Mouse (Mus musculus) stomach, embryonic 14.5 days (tissue): ENCODE measurements around the gene Def6. TPM values are rescaled to one million over a fixed set of nuclear protein-coding genes. Genes with fewer than 3 reads are reported as not detected.

Experiments used
- ATAC-seq: fragments of 200-750 bp; cut with Nextera tagmentation; 2 replicates; pipeline ENCODE4 v1.8.0; 2017; ENCODE audit warnings: low read depth, moderate TSS enrichment; ENCODE audit not compliant: insufficient number of reproducible peaks, insufficient read depth, low FRiP score
- H3K27ac ChIP-seq: fragments of 300-500 bp; sonication (generic); 2 replicates; pipeline ENCODE4 v1.5.1; 2014; ENCODE audit warnings: mild to moderate bottlenecking, low read length, moderate library complexity, mixed read lengths
- H3K27me3 ChIP-seq: fragments of 300-500 bp; sonication (generic); 2 replicates; pipeline ENCODE4 v1.6.1; 2014; ENCODE audit warnings: low read length, control low read depth, mixed read lengths; ENCODE audit not compliant: control insufficient read depth, insufficient read depth
- H3K36me3 ChIP-seq: fragments of 300-500 bp; sonication (generic); 2 replicates; pipeline ENCODE4 v1.6.1; 2014; ENCODE audit warnings: mild to moderate bottlenecking, control low read depth, low read length, moderate library complexity, mixed read lengths; ENCODE audit not compliant: control insufficient read depth, insufficient read depth
- H3K4me1 ChIP-seq: fragments of 300-500 bp; sonication (generic); 2 replicates; pipeline ENCODE4 v1.6.1; 2014; ENCODE audit warnings: low read length, control low read depth, mixed read lengths; ENCODE audit not compliant: control insufficient read depth, insufficient read depth
- H3K4me2 ChIP-seq: fragments of 300-500 bp; sonication (generic); replicated peaks from 2 replicates; pipeline ENCODE4 v1.6.1; 2014; ENCODE audit warnings: low read depth, low read length, control low read depth
- H3K4me3 ChIP-seq: fragments of 300-500 bp; sonication (generic); 2 replicates; pipeline ENCODE4 v1.5.1; 2014; ENCODE audit warnings: low read depth, low read length, control low read depth
- H3K9ac ChIP-seq: fragments of 300-500 bp; sonication (generic); replicated peaks from 2 replicates; pipeline ENCODE4 v1.6.1; 2014; ENCODE audit warnings: low read depth, mild to moderate bottlenecking, control low read depth, low read length, moderate library complexity, mixed read lengths
- H3K9me3 ChIP-seq: fragments of 300-500 bp; sonication (generic); 2 replicates; pipeline ENCODE4 v1.6.1; 2016; ENCODE audit warnings: low read depth, low read length, control low read depth; ENCODE audit not compliant: control insufficient read depth
- WGBS: fragments of 180-500 bp; shearing (Covaris S2); extraction: QIAGEN DNeasy Blood & Tissue Kit; methylation state at CpG from one replicate; pipeline ENCODE4 v1.1.7; 2014; 5-methylcytosine and 5-hydroxymethylcytosine counted together
- polyA plus RNA-seq: library from polyadenylated mRNA; unstranded; fragments of >200 nt; fragmentation: Nextera tagmentation; extraction: Ambion mirVana; gene quantifications from 2 replicates; pipeline ENCODE4 v1.2.1, GENCODE M21; 2014

The Def6 gene
- polyA plus RNA-seq, 1 experiment from 2014 or later: 4.1 TPM

DNA sequence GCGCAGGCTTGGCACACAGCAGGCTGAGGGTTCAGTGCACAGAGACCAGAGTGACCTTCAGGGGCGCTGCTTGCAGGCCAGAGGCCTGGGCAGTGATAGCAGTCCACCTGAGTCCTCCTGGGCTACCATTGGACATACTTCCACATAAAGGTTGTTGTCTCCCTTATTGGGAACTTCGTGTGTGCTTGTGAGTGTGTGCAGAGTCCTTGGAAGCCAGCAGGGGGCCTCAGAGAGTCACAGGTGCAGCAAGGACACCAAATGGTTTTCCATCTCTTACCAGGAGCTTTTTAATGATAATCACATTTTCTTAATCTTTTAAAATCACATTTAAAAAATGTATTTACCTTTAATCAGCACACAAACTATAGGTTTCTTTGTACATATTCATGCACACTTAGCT, 67.2 kb downstream of the Def6 start:
- H3K36me3 ChIP-seq: no peaks in the 10 kb centered on the region
- no peak for ATAC-seq
- 78% methylated on average over 3 of the region's 3 CpGs for WGBS
- no peaks in the 10 kb centered on the region for H3K27me3 ChIP-seq
- no peak overlapping the region for H3K9ac ChIP-seq
- H3K4me2 ChIP-seq: no peak overlapping the region
- H3K4me3 ChIP-seq: no peak overlapping the region
- no peak overlapping the region for H3K27ac ChIP-seq
- no peaks in the 10 kb centered on the region for H3K9me3 ChIP-seq
- peaks cover 14% of the 10 kb centered on the region for H3K4me1 ChIP-seq

GRCm38 (mm10) chr17:28277226-28277625, 69.6 kb downstream of the Def6 start:
- no peak overlapping the region for H3K4me3 ChIP-seq
- H3K27ac ChIP-seq: no peak overlapping the region
- no peak for ATAC-seq
- no peak overlapping the region for H3K9ac ChIP-seq
- no peaks in the 10 kb centered on the region for H3K9me3 ChIP-seq
- H3K4me1 ChIP-seq: peaks cover 26% of the 10 kb centered on the region
- H3K4me2 ChIP-seq: no peak overlapping the region
- 80% methylated on average over 14 of the region's 14 CpGs for WGBS
- H3K36me3 ChIP-seq: no peaks in the 10 kb centered on the region
- no peaks in the 10 kb centered on the region for H3K27me3 ChIP-seq

- Histone ChIP-seq H3K36me3 (no peaks in the 10 kb centered on the region), H3K9me3 (no peaks in the 10 kb centered on the region), H3K27me3 (no peaks in the 10 kb centered on the region), H3K4me3 (no peak overlapping the region), H3K4me2 (no peak overlapping the region), H3K4me1 (peaks cover 22% of the 10 kb centered on the region), H3K27ac (no peak overlapping the region), H3K9ac (no peak overlapping the region)
- 55% methylated on average over 10 of the region's 10 CpGs for WGBS
- no peak for ATAC-seq
These were observed 70.1 kb downstream of the Def6 start for GRCm38 (mm10) chr17:28277721-28278120.

DNA sequence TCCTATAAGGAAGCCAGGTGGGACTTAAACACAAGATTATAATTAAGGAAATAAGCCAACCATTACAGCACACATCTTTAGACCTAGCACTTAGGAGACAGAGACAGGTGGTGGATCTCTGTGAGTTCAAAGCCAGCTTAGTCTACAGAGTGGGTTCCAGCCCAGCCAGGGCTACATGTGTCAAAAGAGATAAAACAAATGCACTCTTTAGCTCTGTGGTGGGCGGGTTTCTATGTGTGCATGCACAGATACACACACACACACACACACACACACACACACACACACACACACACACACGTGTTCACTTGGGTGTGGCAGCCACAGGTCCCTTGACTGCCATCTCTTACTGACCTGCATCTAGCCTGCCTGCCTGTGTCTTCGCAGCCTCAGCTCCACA, 70.6 kb downstream of the Def6 start:
- 84% methylated on average over 3 of the region's 3 CpGs for WGBS
- Histone ChIP-seq H3K36me3 (no peaks in the 10 kb centered on the region), H3K27me3 (no peaks in the 10 kb centered on the region), H3K4me1 (peaks cover 21% of the 10 kb centered on the region), H3K4me2 (no peak overlapping the region), H3K9ac (no peak overlapping the region), H3K4me3 (no peak overlapping the region), H3K9me3 (no peaks in the 10 kb centered on the region), H3K27ac (no peak overlapping the region)
- ATAC-seq: no peak

Other genes with a start within 250 kb of the Def6 start
- gene Tcp11, start 127.1 kb upstream of the Def6 start, polyA plus RNA-seq: 2.3 and 2.9 TPM in 2 replicates
- 3.3 and 4.8 TPM in 2 replicates for gene Scube3, start 65.6 kb upstream of the Def6 start, polyA plus RNA-seq
- 32.5 and 37.3 TPM in 2 replicates for gene Zfp523, start 30.6 kb upstream of the Def6 start, polyA plus RNA-seq
- gene Ppard, start 24.9 kb downstream of the Def6 start, polyA plus RNA-seq: 3.4 TPM in 2 replicates
- gene Fance, start 105.7 kb downstream of the Def6 start, polyA plus RNA-seq: 26.5 and 29.9 TPM in 2 replicates
- 797 and 911 TPM in 2 replicates for gene Rpl10a, start 120.7 kb downstream of the Def6 start, polyA plus RNA-seq
- gene Tead3, start 143.0 kb downstream of the Def6 start, polyA plus RNA-seq: 15.7 and 16.0 TPM in 2 replicates
- 5.2 and 6.6 TPM in 2 replicates for gene Tulp1, start 157.4 kb downstream of the Def6 start, polyA plus RNA-seq